Mouse (Mus musculus): ENCODE measurements around the gene Sytl3.
"Not testable (repeated sequence)": the region's sequence is repeated elsewhere in the genome, so short reads cannot be mapped to it uniquely, and the experiment has no call there.

- not testable (repeated sequence) for TF ChIP-seq POLR2A (IDR thresholded peaks at IDR 0.05; ENCODE audit: borderline replicate concordance, extremely low read depth, low read depth, low read length); CTCF (IDR thresholded peaks at IDR 0.05; ENCODE audit: insufficient read depth, low read length)
These were observed 55.1 kb downstream of the Sytl3 start for GRCm38 (mm10) chr17:6713944-6714343.

All from lung, adult 2 months (tissue).